Mouse (Mus musculus) T-helper 2 cell (primary cell): ENCODE measurements around the gene Zfp658.

ENCODE experiments used
- in situ Hi-C: fragments of 300-600 bp; cut with MboI, MseI; formaldehyde crosslinking; loops from one replicate; pipeline ENCODE4 v1.15.1; 2025; ENCODE audit warnings: high pct_unique_total_duplicates

Zfp658 gene

DNA sequence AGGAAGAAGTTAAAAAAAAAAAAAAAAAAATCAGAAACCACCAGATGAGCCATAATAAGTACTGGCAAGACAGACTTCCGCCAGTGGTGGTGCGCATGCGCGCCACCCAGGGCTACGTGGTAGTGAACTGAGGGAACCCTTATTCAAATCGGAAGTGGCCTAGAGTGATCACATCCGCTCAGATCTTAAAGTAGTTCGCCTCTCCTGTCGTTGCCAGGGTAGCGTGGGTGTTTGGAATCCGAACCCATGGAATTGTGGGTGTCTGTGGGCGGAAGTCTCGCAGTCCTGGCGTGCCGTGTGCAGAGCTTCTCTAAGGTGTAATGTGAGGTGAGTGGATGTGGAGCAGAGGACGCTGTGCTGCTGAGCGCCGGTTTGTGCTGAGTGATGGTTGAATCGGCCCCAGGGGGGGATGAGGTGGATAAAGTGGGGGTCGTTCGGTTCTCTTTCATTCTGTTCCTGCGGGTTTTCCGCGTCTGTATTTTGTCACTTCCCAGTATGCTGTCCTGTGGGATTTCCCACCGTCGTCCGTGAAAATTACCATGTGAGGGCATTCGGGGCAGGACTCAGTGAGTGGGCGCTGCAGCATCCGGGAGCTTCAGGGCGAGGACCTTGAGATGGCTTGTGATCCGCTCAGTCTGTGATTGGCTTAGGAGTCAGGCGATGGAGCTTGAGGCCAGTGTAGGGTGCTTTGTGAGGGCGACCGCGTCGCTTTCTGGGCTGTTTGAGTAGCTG lies 17.6 kb downstream of the Zfp658 start, which contains the start of gene Zfp719:
Gene Zfp719, plus strand, starts transcription at position 171 of the 732 bp plus-strand sequence.
- in situ Hi-C loops = loop anchor here (5.0 kb wide), 2 partner anchors 92 to 93 kb away; partner anchors contain the start of gene Ctu1

DNA sequence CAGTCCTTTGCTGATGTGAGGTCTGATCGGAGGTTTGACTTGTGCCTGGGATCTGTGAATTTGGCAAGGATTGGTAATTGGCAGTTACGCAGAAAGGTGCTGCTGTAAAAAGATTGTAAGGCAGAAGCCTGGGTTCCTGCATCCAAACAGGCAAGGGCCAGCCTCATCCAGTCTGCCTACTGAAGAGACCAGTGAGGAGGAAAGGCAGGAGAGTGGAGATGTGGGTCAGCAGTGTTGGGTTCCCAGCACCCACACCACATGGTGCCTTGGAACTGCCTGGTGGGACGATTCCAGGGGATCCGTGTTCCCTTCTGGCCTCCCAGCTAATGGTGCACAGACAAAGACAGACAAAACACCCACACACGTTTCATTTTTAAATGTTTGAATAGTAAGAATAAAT lies 18.5 kb downstream of the Zfp658 start:
- in situ Hi-C loops = loop anchor here (5.0 kb wide), 2 partner anchors 92 to 93 kb away; partner anchors contain the start of gene Ctu1

DNA sequence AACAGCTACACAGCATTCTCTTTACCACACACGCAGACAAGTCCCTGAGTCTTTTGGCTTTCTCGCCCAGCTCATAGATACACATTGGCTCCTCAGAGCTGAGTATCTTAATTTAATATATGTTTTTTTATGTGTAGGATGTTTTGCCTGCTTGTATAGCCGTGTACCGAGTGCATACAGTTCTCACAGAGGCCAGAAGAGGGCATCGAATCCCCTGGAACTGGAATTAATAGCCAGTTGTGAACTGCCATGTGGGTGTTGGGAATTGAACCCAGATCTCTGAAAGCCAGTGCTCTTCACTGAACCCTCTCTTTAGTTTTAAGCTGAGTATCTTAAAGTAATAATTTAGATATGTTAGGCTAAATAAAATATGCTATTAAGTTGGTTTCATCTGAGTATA lies 22.7 kb downstream of the Zfp658 start:
- in situ Hi-C loops = loop anchor here (5.0 kb wide), 2 partner anchors 88 to 97 kb away; partner anchors contain the start of gene Ctu1

DNA sequence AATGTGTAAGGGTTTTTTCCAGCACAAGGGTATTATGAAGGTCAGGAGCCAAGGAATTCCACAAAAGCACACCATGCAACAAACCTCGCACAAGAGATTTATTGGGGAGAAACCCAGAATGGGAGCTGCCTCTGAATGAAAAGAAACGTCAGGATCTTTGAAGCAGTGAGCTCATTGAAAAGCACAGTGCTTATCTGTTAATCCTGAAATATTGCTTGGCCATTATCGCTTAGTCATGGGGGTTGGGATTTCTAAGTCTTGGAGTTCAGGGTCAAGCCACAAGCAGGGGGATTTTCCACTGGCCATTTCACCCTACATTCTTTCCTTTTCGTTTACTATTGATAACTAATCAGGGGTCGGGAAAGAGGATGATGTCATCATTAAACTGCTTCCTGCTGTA lies 39.8 kb downstream of the Zfp658 start:
- in situ Hi-C loops = no loop called here

DNA sequence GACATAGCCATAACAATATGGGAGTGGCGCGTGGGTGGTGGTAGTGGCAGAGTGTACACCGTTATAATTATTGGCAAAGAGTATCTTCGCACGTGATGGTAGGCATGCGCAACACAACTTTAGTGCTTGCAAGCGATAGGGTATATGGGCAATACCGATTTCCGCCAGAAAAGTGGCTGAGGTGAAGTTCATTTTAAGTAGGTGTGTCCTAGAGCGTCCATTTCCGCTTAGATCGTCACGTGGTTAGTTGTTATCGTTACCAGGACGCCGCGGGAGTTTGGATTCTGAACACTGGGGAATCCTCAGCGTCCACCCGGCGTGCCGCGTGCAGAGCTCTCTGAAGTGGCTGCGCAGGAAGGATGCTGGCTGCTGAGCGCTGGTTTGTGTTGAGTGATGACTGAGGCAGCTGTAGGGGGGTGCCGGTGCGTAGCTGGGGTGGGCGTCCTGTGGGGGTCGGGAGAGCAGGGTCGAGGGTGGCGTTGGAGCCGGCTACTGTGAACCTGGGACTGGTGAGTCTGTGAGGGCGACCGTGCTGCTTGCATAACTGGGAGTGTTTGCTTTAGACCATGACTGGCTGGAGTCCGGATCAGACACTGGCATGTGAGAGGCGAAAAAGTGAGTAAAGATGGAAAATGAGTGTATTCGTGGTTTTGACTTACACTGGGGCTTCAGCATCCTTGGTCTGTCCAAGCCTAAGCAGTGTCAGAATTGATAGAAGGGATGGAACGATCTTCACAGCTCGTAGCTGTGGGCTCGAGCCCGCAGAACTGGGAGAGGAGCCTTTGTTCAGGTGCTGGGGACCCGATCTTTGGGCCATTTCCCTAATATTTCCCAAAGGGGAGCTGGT lies 45.1 kb downstream of the Zfp658 start, which contains the start of gene Zfp819:
Gene Zfp819, plus strand, starts transcription at position 274 of the 847 bp plus-strand sequence.
- in situ Hi-C loops = no loop called here

DNA sequence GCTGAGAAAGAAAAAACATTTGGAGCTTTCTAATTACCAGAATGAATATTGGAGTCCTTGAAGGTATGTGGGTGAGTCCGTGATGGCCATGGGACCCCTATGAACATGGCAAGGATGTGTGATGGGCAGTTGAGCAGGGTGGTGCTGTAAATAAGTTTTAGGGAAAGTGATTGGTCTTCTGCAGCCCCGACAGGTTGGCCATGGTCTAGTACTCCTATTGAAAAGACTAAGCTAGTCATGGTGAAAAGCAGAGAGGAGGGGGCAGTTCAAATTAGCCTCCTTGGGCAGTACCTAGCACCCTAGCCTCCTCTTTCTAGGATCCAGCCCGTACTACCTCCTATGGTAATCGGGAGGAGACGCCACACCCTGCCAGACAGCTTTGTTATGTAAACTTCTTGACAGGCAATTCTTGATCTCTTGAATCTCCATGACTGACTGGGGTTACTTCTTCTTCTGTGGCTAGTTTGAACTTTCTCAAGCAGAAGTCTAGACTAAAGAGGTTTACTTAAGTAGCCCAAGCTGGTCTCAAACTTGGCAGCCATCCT lies 45.8 kb downstream of the Zfp658 start:
- in situ Hi-C loops = no loop called here

DNA sequence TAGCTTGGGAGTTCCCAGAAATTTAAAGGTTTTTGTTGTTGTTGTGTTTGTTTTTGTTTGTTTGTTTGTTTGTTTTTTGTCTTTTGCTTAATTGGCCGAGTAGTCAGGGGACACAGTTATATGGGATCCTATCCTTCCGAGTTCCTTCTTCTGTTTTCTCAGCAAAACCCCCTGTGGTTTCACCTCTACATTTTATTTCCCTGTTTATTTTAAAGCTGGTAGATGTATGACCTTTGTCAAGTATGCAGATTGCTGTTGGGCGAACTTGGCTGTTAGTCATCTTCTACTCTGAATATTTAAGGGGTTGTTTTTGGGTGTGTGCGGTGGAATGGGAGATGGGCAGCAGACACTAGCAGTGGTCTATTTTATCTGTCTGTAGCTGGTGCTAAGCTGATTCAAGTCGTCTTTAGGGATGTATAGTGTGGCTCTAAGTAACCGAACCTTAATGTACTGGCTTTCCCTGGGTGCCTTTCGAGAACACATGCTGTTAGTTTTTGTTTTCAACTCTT lies 46.3 kb downstream of the Zfp658 start:
- in situ Hi-C loops = no loop called here

DNA sequence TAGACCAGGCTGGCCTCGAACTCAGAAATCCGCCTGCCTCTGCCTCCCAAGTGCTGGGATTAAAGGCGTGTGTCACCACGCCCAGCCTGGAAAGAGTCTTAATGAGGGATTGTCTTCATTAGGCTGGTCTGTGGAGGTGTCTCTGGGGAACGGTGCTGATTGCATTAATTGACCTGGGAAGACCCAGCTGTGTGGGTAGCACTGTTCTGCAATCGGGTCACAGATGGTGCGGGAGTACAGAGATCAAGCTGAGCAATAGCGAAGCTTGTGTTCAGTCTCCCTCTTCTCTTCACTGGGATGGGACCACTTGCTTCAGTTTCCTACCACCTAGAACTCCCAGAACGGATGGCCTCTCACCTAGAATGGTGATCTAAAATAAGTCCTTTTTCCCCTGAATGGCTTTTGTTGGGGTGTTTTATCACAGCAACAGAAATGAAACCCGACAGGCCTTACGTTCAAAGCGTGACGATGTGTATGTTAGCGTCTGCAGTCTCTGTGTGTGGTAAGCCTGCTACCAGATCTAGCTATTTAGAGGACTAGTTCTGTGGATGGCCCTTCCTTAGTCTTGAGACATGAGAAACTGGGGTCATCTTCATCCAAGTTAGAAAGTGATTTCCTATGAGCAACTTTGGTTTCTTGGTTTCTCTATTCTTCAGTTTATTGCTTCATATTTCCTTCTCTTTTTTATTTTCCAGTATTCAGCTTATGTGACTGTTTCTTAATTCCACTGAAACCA lies 51.9 kb downstream of the Zfp658 start:
- in situ Hi-C loops = no loop called here

DNA sequence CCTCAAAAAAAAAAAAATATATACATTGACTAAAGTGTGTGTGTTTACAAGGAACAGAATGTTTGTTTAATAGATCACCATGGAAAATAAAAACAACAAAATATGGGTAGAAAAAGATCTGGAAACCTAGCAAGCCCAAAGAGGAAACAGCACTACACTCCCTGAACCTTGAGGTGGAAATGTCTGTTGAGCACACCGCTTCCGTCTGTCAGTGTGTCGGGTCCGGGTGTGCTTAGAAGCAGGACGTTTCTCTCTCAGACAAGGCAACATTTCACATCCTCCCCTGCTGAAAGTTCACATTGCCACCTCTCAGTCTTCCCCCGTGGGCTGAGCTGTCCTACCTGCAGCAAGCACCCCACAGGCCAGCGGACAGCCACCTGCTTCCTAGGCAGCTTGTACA lies 60.9 kb downstream of the Zfp658 start:
- in situ Hi-C loops = no loop called here

DNA sequence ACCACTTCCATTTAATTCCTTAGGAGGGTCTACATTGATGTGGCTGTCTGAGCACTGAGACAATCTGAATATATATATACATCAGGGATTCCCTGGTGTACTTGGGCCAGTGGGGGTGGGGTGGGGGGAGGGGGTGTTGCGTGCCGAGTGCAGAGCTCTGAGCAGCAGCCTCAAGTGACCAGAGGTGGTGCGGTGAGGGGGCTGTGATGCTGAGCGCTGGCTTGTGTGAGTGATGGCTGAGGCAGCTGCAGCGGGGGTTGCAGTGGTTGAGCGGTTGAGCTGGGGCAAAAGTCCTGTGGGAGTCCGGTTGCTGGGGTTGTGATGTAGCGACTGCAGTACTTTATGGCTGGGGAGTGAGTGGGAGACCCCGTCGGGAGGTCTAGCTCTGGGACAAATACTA lies 61.8 kb downstream of the Zfp658 start:
- in situ Hi-C loops = no loop called here
